Mouse (Mus musculus): ENCODE results near the gene Mindy4.

Mindy4 gene

DNA sequence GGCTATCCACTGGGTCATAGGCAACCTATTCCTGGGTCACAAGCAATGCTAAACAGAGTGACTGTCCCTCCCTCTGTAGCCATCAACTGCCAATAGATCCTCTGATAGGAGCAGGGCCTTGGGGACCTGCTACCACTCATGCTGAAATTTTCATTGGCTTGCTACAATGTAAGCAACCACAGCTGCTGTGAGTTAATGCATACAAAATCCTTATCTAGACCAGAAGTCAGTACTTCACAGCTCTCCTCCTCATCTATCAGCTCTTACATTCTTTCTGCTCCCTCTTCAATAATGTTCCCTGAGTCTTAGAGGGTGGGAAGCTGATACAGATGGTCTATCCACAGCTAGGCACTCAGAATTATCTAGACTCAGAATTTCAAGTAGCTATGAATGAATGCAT lies 163.9 kb downstream of the Mindy4 start:
- DNase-seq (ENCODE audit: low read depth, low spot score), result no peak

All from brain, adult 2 months (tissue).